Comparison of ENCODE assay signal across 18 mouse cellular contexts in genomic region chr1:66442922-66443321, GRCm38 (mm10). TPM values are rescaled to one million over a fixed set of nuclear protein-coding genes. Genes with fewer than 3 reads are reported as not detected.
"Had no signal": no experiment of that assay in that cellular context is flagged by ENCODE, and none has a peak within 500 bp of the region (broad histone marks: within the 10 kb centered on the region; RNA-seq: fewer than 3 reads in every experiment).

No protein-coding gene starts in this region.

- H3K4me1 ChIP-seq: neural tube, embryonic 13.5 days; neural tube, embryonic 15.5 days had no signal

- H3K9me3 ChIP-seq: neural tube, embryonic 13.5 days; neural tube, embryonic 15.5 days had no signal

- H3K27ac ChIP-seq: neural tube, embryonic 13.5 days; neural tube, embryonic 15.5 days had no signal

- H3K9ac ChIP-seq: lung, embryonic 14.5 days; neural tube, embryonic 13.5 days; neural tube, embryonic 15.5 days had no signal

- H3K4me3 ChIP-seq: myocyte; neural tube, embryonic 13.5 days; neural tube, embryonic 15.5 days had no signal

- DNase-seq: lung, adult 18-20 months; lung, embryonic 14.5 days; lung, postnatal 10 days; lung, postnatal 4 days; midbrain, embryonic 14.5 days; retina, postnatal 1 day; right cerebral cortex, adult 18-20 months; right cerebral cortex, postnatal 25 days; right cerebral cortex, postnatal 4 days; spleen, adult 18-20 months; thymus, adult 18-20 months; thymus, postnatal 14 days; thymus, postnatal 36 days had no signal

- H3K27me3 ChIP-seq: neural tube, embryonic 13.5 days; neural tube, embryonic 15.5 days had no signal

- H3K4me2 ChIP-seq: lung, embryonic 14.5 days; midbrain, embryonic 11.5 days; neural tube, embryonic 13.5 days; neural tube, embryonic 15.5 days had no signal

RNA-seq across cellular contexts. Expression of gene Unc80, which starts 25.2 kb away (rescaled TPM):
- polyA plus RNA-seq: liver, embryonic 16.5 days; myocyte had no signal
